Comparison of ENCODE assay signal across 22 mouse cellular contexts in genomic region chr16:85637079-85637478, GRCm38 (mm10).
A peak's percentile ranks its signal among the peaks of the same experiment; 100 is the strongest.
DNase-seq lines count a peak whose midpoint lies in the region; ATAC-seq and TF ChIP-seq lines count a peak whose summit lies in the region.
"Had no signal": no experiment of that assay in that cellular context is flagged by ENCODE, and none has a peak within 500 bp of the region (broad histone marks: within the 10 kb centered on the region; RNA-seq: fewer than 3 reads in every experiment).

No protein-coding gene starts in this region.

- no peaks in the 10 kb centered on the region for H3K9me3 ChIP-seq in hindbrain, postnatal 0 days (ENCODE audit: low read length)
- no peaks in the 10 kb centered on the region for H3K9me3 ChIP-seq in hindbrain, embryonic 16.5 days (ENCODE audit: control insufficient read depth, low read length)
- H3K9me3 ChIP-seq in neural tube, embryonic 12.5 days, result no peaks in the 10 kb centered on the region
- H3K9me3 ChIP-seq in neural tube, embryonic 15.5 days (replicated peaks), result no peaks in the 10 kb centered on the region
- no peaks in the 10 kb centered on the region for H3K9me3 ChIP-seq in neural tube, embryonic 14.5 days (ENCODE audit: control insufficient read depth, low read length)
- H3K9me3 ChIP-seq: embryonic facial prominence, embryonic 13.5 days; embryonic facial prominence, embryonic 15.5 days; forebrain, embryonic 10.5 days; forebrain, embryonic 12.5 days had no signal

- no peak for TF ChIP-seq CTCF in hindbrain, postnatal 0 days (IDR thresholded peaks at IDR 0.05; ENCODE audit: low read depth)

- H3K27ac ChIP-seq in hindbrain, postnatal 0 days, result no peak overlapping the region
- no peak overlapping the region for H3K27ac ChIP-seq in hindbrain, embryonic 16.5 days (ENCODE audit: low read depth, low read length)
- no peak overlapping the region for H3K27ac ChIP-seq in neural tube, embryonic 12.5 days
- H3K27ac ChIP-seq in neural tube, embryonic 15.5 days (replicated peaks), result no peak overlapping the region
- H3K27ac ChIP-seq in neural tube, embryonic 14.5 days (ENCODE audit: low read depth, low read length), result no peak overlapping the region
- H3K27ac ChIP-seq: embryonic facial prominence, embryonic 13.5 days; embryonic facial prominence, embryonic 15.5 days; forebrain, embryonic 10.5 days; forebrain, embryonic 12.5 days had no signal

- no peak overlapping the region for H3K4me3 ChIP-seq in hindbrain, postnatal 0 days (ENCODE audit: low read length)
- no peak overlapping the region for H3K4me3 ChIP-seq in hindbrain, embryonic 16.5 days (ENCODE audit: low read length)
- no peak overlapping the region for H3K4me3 ChIP-seq in neural tube, embryonic 12.5 days
- no peak overlapping the region for H3K4me3 ChIP-seq in neural tube, embryonic 15.5 days (replicated peaks)
- no peak overlapping the region for H3K4me3 ChIP-seq in neural tube, embryonic 14.5 days (ENCODE audit: low read depth, low read length)
- H3K4me3 ChIP-seq: embryonic facial prominence, embryonic 13.5 days; embryonic facial prominence, embryonic 15.5 days; erythroblast, embryonic 14.5 days; forebrain, embryonic 10.5 days; forebrain, embryonic 12.5 days had no signal

- DNase-seq in hindbrain, postnatal 0 days (ENCODE audit: low spot score), result no peak
- DNase-seq: adrenal gland, adult 2 months; adrenal gland, postnatal 10 days; adrenal gland, postnatal 25 days; cerebellum, adult 11 months; cerebellum, adult 18-20 months; cerebellum, adult 8-10 months; cerebellum, adult 9-11 months; cerebellum, postnatal 14 days; cerebellum, postnatal 36 days; embryo, embryonic 11 days had no signal

- ATAC-seq in hindbrain, postnatal 0 days, result peak; percentile 29; the same call in 1 of the 2 replicates
- ATAC-seq in hindbrain, embryonic 16.5 days, result no peak
- ATAC-seq in neural tube, embryonic 12.5 days (ENCODE audit: low FRiP score, low read depth), result peak; percentile 33; the same call in 1 of the 2 replicates
- no peak for ATAC-seq in neural tube, embryonic 15.5 days (ENCODE audit: low FRiP score)
- peak; percentile 61; the same call in 1 of the 2 replicates for ATAC-seq in neural tube, embryonic 14.5 days (ENCODE audit: low read depth)
- no peak for ATAC-seq in megakaryocyte progenitor cell, adult 5-6 weeks (replicated peaks; ENCODE audit: poor library complexity)
- ATAC-seq: forebrain, embryonic 14.5 days had no signal

- H3K36me3 ChIP-seq in hindbrain, postnatal 0 days (ENCODE audit: insufficient read depth, low read length), result no peaks in the 10 kb centered on the region
- H3K36me3 ChIP-seq in hindbrain, embryonic 16.5 days (ENCODE audit: control insufficient read depth, insufficient read depth, low read length), result no peaks in the 10 kb centered on the region
- H3K36me3 ChIP-seq in neural tube, embryonic 12.5 days, result no peaks in the 10 kb centered on the region
- H3K36me3 ChIP-seq in neural tube, embryonic 15.5 days, result no peaks in the 10 kb centered on the region
- H3K36me3 ChIP-seq in neural tube, embryonic 14.5 days (ENCODE audit: control insufficient read depth, insufficient read depth, low read length), result no peaks in the 10 kb centered on the region
- H3K36me3 ChIP-seq: embryonic facial prominence, embryonic 13.5 days; embryonic facial prominence, embryonic 15.5 days; forebrain, embryonic 10.5 days; forebrain, embryonic 12.5 days had no signal

- H3K9ac ChIP-seq in hindbrain, postnatal 0 days (replicated peaks; ENCODE audit: low read length), result no peak overlapping the region
- no peak overlapping the region for H3K9ac ChIP-seq in hindbrain, embryonic 16.5 days (ENCODE audit: low read depth, low read length)
- no peak overlapping the region for H3K9ac ChIP-seq in neural tube, embryonic 12.5 days
- no peak overlapping the region for H3K9ac ChIP-seq in neural tube, embryonic 15.5 days (replicated peaks)
- no peak overlapping the region for H3K9ac ChIP-seq in neural tube, embryonic 14.5 days (replicated peaks; ENCODE audit: low read depth, low read length)
- H3K9ac ChIP-seq: embryonic facial prominence, embryonic 13.5 days; embryonic facial prominence, embryonic 15.5 days; forebrain, embryonic 12.5 days had no signal

- WGBS in hindbrain, postnatal 0 days, result 80% methylated on average over 1 of the region's 1 CpGs
- WGBS in hindbrain, embryonic 16.5 days, result 70% methylated on average over 1 of the region's 1 CpGs
- 68% methylated on average over 1 of the region's 1 CpGs for WGBS in neural tube, embryonic 12.5 days
- WGBS in neural tube, embryonic 15.5 days, result 75% methylated on average over 1 of the region's 1 CpGs
- WGBS in neural tube, embryonic 14.5 days, result 51% methylated on average over 1 of the region's 1 CpGs

- H3K4me1 ChIP-seq in hindbrain, postnatal 0 days (ENCODE audit: insufficient read depth, low read length), result no peaks in the 10 kb centered on the region
- no peaks in the 10 kb centered on the region for H3K4me1 ChIP-seq in hindbrain, embryonic 16.5 days (ENCODE audit: control insufficient read depth, insufficient read depth, low read depth, low read length)
- H3K4me1 ChIP-seq in neural tube, embryonic 12.5 days, result no peaks in the 10 kb centered on the region
- H3K4me1 ChIP-seq in neural tube, embryonic 15.5 days, result no peaks in the 10 kb centered on the region; the same call in 1 of the 2 replicates
- H3K4me1 ChIP-seq in neural tube, embryonic 14.5 days (ENCODE audit: control insufficient read depth, insufficient read depth, low read length), result 0 out of 2 replicates have a peak, but pooled peaks cover 2% of the 10 kb centered on the region
- H3K4me1 ChIP-seq: embryonic facial prominence, embryonic 13.5 days; embryonic facial prominence, embryonic 15.5 days; forebrain, embryonic 10.5 days; forebrain, embryonic 12.5 days had no signal

- no peaks in the 10 kb centered on the region for H3K27me3 ChIP-seq in hindbrain, postnatal 0 days (ENCODE audit: insufficient read depth, low read length)
- no peaks in the 10 kb centered on the region for H3K27me3 ChIP-seq in hindbrain, embryonic 16.5 days (replicated peaks; ENCODE audit: control insufficient read depth, insufficient read depth, low read length)
- H3K27me3 ChIP-seq in neural tube, embryonic 12.5 days (replicated peaks), result no peaks in the 10 kb centered on the region
- H3K27me3 ChIP-seq in neural tube, embryonic 15.5 days (replicated peaks), result no peaks in the 10 kb centered on the region
- H3K27me3 ChIP-seq in neural tube, embryonic 14.5 days (ENCODE audit: control insufficient read depth, insufficient read depth, low read length), result no peaks in the 10 kb centered on the region
- H3K27me3 ChIP-seq: embryonic facial prominence, embryonic 13.5 days; embryonic facial prominence, embryonic 15.5 days; forebrain, embryonic 12.5 days had no signal

- no peak overlapping the region for H3K4me2 ChIP-seq in hindbrain, postnatal 0 days (ENCODE audit: low read depth, low read length)
- H3K4me2 ChIP-seq in hindbrain, embryonic 16.5 days (ENCODE audit: low read length), result no peak overlapping the region
- H3K4me2 ChIP-seq in neural tube, embryonic 12.5 days (replicated peaks), result no peak overlapping the region
- no peak overlapping the region for H3K4me2 ChIP-seq in neural tube, embryonic 15.5 days
- H3K4me2 ChIP-seq in neural tube, embryonic 14.5 days (ENCODE audit: low read depth, low read length), result no peak overlapping the region
- H3K4me2 ChIP-seq: embryonic facial prominence, embryonic 13.5 days; embryonic facial prominence, embryonic 15.5 days; forebrain, embryonic 12.5 days had no signal

Comparison
In these comparisons a context has a peak if more than half of its experiments do, and no peak if none do; other contexts are left out.
1. ATAC-seq: peak in hindbrain, postnatal 0 days (single experiment), neural tube, embryonic 12.5 days (single experiment) and neural tube, embryonic 14.5 days (single experiment); none in hindbrain, embryonic 16.5 days (single experiment), neural tube, embryonic 15.5 days (single experiment) and megakaryocyte progenitor cell, adult 5-6 weeks (single experiment).